Mouse (Mus musculus) neutrophil, adult 83 days (primary cell): ENCODE results near the gene Avl9. TPM values are rescaled to one million over a fixed set of nuclear protein-coding genes. Genes with fewer than 3 reads are reported as not detected.

ENCODE experiments used
- total RNA-seq, 2 experiments: library from RNA; stranded (reverse); gene quantifications; one replicate each; pipeline ENCODE4 v1.2.4; 2023

Gene Avl9
- 10 to 100 TPM; 31.9 to 47.2 TPM for total RNA-seq

GRCm38 (mm10) chr6:56714574-56715269 lies at the start of gene Avl9:
Avl9 (plus strand) TSS chr6:56714899.

GRCm38 (mm10) chr6:56703931-56704900 lies 10.5 kb upstream of the Avl9 start, which contains the start of gene Lsm5:
Lsm5 (minus strand) TSS chr6:56704710.

GRCm38 (mm10) chr6:56797311-56798151 lies 82.8 kb downstream of the Avl9 start, which contains the start of gene Kbtbd2:
Kbtbd2 (minus strand) TSS chr6:56797813.

Other genes starting within 250 kb of the Avl9 start
- gene Pde1c, start 145.8 kb upstream of the Avl9 start, total RNA-seq = under 1 TPM; 0.13 to 0.20 TPM
- gene Lsm5, start 10.2 kb upstream of the Avl9 start, total RNA-seq = 10 to 100 TPM; 30.1 to 32.1 TPM
- gene Kbtbd2, start 82.9 kb downstream of the Avl9 start, total RNA-seq = 10 to 100 TPM; 27.7 to 29.4 TPM
- gene Fkbp9, start 117.2 kb downstream of the Avl9 start, total RNA-seq = 1 to 10 TPM; 2.2 to 2.5 TPM
- gene Nt5c3, start 209.0 kb downstream of the Avl9 start, total RNA-seq = 10 to 100 TPM; 36.2 to 42.2 TPM
- gene Vmn1r4, start 209.1 kb downstream of the Avl9 start, total RNA-seq = under 1 TPM in 1 of 2 experiments, not detected in 1; 0.15 TPM